Mouse (Mus musculus) embryonic stem cell, embryonic (primary cell): Measurements from ENCODE around the gene Bmpr2.

Source experiments
- CTCF ChIA-PET, 4 experiments: fragments of 300-600 bp in 2 of 4; fragments of 350-600 bp in 2 of 4; sonication (Branson Sonifier 250); formaldehyde crosslinking; loops; one replicate each; lab custom pipeline; 2022; ENCODE audit warnings: inconsistent platforms in 2 of 4; lab: Charles Lee
- POLR2A ChIA-PET, 4 experiments: fragments of 300-600 bp in 2 of 4; fragments of 350-600 bp in 2 of 4; sonication (Branson Sonifier 250); formaldehyde crosslinking; loops; one replicate each; lab custom pipeline; 2022; ENCODE audit warnings: antibody characterized with exemption in 4 of 4, inconsistent platforms in 1 of 4; lab: Charles Lee

Gene Bmpr2

DNA sequence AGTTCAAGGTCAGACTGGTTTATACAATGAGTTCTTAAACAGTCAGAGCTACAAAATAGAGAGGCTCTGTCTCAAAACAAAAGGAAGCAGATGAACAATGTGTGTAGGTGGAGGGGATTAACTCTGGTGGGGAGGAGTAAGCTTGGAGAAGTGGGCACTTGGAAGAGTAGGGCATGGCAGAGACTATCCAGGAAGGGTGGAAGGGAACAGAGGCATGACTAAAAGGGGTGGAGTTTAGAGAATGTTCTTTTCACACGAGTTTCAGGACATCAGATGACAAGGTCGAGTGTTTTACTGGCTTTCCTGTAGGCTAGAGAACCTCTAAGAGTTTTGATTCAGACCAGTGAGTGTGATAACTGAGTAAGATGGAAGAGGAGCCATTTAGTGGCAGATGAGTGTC, 144.5 kb downstream of the Bmpr2 start:
- CTCF ChIA-PET, result interaction anchor here in 1 of 4 experiments (0.6 kb wide), 1 partner anchor 963 kb away, joined by 4 read pairs; no protein-coding TSS in a partner anchor

DNA sequence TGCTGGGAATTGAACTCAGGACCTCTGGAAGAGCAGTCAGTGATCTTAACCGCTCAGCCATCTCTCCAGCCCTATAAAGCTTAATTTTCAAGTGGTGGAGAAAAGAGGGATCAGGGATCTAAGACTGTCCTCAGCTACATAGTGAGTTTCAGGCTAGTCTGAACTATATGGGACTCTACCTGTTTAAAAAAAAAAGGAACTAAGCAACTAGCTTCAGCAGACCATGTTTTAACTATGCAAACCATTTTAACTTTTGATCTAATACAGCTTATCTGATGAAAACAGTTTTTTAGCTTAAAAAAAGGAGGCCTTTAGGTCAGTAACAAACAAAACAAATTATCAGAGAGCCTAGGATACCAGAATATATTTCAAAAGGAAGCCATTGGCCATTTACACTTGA, 147.7 kb downstream of the Bmpr2 start:
- ChIA-PET CTCF (interaction anchor here in 1 of 4 experiments (0.7 kb wide), 1 partner anchor 163 kb away, joined by 3 read pairs; no protein-coding TSS in a partner anchor), POLR2A (interaction anchor here in 1 of 4 experiments (1.0 to 1.7 kb wide), 4 partner anchors 10 to 171 kb away, joined by 3 to 9 read pairs (median 4); no protein-coding TSS in a partner anchor)

More for the DNA sequence above, 144.5 kb downstream of the Bmpr2 start:
- POLR2A ChIA-PET, result interaction anchor here in 3 of 4 experiments (0.7 to 1.1 kb wide), 3 partner anchors 10 to 657 kb away, joined by 3 to 6 read pairs (median 4); no protein-coding TSS in a partner anchor

DNA sequence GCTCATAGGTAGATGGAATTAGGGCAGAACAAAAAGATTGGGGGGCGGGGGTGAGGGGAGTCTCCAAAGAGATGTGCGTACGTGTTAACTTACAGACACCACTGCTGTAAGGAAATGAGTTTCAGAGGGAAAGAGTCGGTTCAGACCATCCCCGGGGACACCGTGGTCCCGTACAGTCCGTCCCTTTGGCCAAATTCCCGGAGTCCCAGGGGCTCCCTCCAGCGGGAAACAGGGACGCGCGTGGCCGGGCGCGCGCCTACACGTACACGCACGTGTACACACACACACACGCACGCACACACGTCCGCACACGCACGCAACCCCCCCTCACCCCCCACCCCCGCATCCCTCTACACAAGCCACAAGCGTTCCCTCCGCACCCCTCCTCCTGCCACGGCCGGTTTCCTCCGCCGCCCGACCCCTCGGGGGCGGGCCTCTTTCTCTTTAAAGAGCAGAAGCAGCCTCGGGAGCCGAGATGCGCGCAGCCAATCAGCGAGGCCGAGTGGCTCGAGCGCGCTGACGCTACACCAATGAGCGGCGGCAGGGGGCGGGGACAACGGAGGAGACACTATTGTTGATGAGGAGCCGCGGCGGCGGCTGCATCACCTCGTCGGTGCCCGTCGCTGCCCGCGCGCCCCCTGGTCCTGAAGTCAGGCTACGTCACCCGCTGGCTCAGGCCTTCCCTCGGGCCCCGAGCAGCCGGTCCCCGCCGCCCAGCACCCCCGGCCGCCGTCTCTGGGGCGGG, 149.4 kb downstream of the Bmpr2 start, which contains the start of gene Fam117b:
Gene Fam117b, plus strand, starts transcription at position 594 of the 745 bp plus-strand sequence.
- ChIA-PET POLR2A (interaction anchor here in 1 of 4 experiments (0.6 to 1.1 kb wide), 5 partner anchors 17 to 185 kb away, joined by 3 read pairs; no protein-coding TSS in a partner anchor), CTCF (interaction anchor here in 1 of 4 experiments (0.6 kb wide), 1 partner anchor 223 kb away, joined by 3 read pairs; no protein-coding TSS in a partner anchor)

DNA sequence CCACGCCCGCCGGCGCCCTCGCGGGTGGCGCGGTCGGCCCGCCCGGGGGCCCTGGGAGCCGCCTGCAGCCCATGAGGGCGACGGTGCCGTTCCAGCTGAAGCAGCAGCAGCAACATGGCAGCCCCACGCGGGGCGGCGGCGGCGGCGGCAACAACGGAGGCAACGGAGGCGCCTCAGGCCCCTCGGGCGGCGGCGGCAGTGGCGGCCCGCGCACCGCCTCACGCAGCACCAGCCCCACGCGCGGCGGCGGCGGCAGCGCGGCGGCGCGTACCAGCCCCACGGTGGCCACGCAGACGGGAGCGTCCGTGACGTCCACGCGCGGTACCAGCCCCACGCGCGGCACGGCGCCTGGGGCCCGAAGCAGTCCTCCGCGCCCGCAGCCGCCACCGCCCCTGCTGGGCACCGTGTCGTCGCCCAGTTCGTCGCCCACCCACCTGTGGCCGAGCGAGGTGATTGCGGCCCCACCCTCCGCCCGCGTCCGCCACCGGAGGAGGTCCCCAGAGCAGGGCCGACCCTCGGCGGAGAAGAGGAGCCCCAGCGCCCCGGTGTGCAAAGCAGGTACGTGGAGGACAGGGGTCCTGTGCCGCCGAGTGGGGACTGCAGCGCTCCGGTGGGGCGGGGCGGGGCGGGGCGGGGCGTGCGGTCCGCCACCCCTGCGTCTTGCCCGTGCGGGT, 150.1 kb downstream of the Bmpr2 start:
- POLR2A ChIA-PET, result interaction anchor here in 2 of 4 experiments (0.6 to 1.1 kb wide), 6 partner anchors 18 to 184 kb away, joined by 3 read pairs; no protein-coding TSS in a partner anchor
- CTCF ChIA-PET, result interaction anchor here in 1 of 4 experiments (0.6 kb wide), 1 partner anchor 222 kb away, joined by 3 read pairs; no protein-coding TSS in a partner anchor

DNA sequence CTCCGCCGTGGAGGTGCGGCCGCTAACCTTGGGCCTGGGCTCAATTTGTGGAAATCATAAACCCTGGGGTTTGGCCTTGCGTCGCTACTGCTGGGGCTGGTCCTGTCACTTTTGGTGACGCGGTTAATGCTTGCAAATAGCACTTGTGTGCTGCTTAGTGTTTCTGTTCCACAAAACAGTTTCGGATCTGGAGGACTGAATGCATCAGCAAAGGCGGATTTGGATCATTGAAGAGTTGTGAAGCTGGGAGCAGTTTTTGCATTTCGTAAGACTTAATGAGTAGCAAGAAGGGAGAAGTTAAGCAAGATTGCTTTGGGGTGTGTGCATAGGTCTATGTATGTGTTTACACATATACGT, 150.6 kb downstream of the Bmpr2 start:
- ChIA-PET POLR2A (interaction anchor here in 2 of 4 experiments (0.6 to 1.0 kb wide), 6 partner anchors 16 to 144 kb away, joined by 3 to 5 read pairs (median 4); no protein-coding TSS in a partner anchor), CTCF (no interaction called here)

DNA sequence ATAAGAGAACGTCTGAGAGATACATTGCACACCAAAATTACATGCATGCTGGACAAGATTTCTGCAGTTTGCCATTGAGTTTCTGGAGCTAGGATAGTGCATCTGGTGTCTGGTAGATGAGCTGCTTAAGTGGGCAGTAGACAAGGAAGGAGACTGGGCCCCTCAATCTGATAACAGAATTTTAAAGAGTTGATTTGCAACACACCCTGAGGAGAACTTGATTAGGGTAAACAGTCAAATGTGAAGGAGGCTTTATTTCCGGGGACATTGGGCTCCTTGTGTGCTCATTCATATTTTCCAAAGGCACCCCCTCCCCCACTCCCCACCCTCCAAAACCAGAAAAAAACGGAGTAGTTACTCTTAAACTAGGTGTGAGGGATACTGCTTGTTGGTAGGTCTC, 151.6 kb downstream of the Bmpr2 start:
- ChIA-PET CTCF (no interaction called here), POLR2A (interaction anchor here in 1 of 4 experiments (0.9 to 1.8 kb wide), 3 partner anchors 10 to 84 kb away, joined by 3 to 5 read pairs (median 4); no protein-coding TSS in a partner anchor)

DNA sequence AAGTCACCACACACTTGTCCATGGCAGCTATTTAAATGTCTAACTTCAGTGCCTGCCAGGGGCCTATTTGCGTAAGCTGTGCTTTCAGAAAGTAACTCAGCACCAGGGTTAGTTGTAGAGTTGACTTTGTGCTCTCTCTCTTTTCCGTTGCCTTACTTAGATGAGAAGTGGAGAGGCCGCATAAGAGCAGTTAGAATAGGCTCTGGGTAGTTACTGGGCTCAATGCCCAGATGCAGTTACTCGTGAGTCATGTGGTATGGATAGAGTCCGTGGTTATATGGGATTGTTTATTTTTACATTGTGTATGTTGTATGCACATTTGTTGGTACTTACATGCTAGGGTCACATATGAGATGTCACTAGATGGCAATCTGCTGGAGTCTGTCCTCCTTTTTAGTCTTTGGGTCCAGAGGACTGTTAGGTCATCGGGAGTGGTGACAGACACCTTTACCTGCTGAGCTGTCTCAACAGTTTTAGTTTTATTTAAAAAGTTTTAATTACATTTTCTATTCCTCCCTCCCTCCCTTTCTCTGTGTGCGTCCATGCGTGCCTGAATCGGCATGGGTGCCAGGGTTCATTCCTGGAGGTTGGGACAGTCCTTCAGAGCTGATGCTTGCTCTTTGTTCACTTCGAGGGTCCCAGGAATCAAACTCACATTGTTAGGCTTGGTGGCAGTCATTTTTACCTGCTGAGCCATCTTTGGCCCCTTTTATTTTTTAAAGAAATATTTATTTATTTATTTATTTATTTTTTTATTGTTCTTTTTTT, 152.8 kb downstream of the Bmpr2 start:
- CTCF ChIA-PET, result no interaction called here
- POLR2A ChIA-PET, result interaction anchor here in 1 of 4 experiments (0.9 to 1.8 kb wide), 2 partner anchors 9 to 29 kb away, joined by 3 read pairs; no protein-coding TSS in a partner anchor

DNA sequence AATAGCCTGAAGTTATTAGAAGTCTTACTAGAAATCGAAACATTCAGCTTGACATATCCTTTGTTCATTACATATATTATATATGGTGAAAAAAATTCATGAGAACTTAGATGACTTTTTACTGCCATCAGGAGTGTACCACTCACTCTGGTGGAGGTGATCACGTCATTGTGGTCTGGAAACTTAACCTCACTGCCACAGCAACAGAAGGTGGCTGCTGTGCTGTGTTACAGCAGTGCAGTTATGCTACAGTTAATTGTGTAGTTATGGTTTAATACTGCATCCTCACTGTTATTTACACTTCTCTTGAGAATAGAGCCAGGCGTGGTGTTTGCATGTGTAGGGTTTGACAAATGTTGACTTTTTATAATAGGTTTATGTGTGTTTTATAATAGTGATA, 154.2 kb downstream of the Bmpr2 start:
- ChIA-PET CTCF (interaction anchor here in 1 of 4 experiments (0.6 kb wide), 1 partner anchor 137 kb away, joined by 3 read pairs; no protein-coding TSS in a partner anchor), POLR2A (interaction anchor here in 1 of 4 experiments (0.7 kb wide), 1 partner anchor 9 kb away, joined by 4 read pairs; no protein-coding TSS in a partner anchor)

DNA sequence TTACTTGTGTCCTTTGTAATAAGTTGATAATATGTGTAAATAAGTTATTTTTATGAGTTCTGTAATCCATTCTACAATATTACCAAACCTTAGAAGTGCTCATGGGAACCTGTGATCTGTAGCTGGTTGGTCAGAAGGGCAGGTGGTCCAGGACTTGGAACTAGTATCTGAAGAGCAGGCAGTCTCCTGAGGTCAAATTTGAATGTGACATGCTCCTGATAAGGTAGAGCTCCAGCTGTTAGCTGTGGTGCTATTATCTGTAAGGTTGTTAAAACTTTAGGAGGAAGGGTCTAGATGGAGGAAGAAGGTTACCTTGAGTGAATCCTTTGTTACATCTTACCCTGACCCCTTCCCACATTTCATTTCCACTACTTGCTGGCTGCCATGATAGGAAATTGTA, 154.9 kb downstream of the Bmpr2 start:
- ChIA-PET POLR2A (interaction anchor here in 1 of 4 experiments (0.7 kb wide), 1 partner anchor 10 kb away, joined by 4 read pairs; no protein-coding TSS in a partner anchor), CTCF (no interaction called here)

DNA sequence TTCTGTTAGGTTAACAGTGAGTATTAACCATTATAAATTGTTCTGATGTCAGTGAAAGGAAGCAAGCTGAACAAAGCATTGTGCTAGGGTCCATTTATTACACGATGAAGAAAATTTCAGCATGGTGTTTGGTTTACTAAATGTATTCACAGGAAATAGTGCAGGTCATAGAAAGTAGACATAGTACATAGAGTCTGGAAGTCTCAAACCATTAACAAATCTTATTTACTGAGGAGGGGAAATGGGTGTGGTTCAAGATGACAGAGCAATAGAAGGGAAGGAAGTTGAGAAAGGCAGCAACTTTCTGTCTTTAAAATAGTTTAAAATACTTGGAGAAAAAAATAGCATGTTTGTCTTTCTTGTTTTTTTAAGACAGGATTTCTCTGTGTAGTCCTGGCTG, 160.0 kb downstream of the Bmpr2 start:
- ChIA-PET POLR2A (no interaction called here), CTCF (no interaction called here)

DNA sequence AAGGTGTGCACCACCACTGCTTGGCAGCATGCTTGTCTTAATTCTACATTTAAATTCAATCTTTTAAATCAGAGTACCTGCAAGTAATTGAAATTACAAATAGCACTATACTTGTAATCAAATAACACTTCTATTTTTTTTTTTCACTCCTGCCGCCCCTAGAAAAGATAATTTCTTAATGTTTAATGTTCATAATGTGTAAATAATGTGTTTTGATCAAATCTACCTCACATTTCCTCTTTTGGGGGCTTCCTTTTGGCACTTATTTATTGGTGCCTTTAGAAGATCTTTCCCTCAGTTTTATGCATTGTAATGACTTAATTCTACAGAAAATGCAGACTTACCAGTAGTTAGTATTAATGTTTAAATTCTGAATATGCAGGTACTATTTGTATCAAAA, 160.5 kb downstream of the Bmpr2 start:
- ChIA-PET CTCF (no interaction called here), POLR2A (interaction anchor here in 3 of 4 experiments (0.6 to 0.7 kb wide), 3 partner anchors 16 to 769 kb away, joined by 3 to 5 read pairs (median 3); no protein-coding TSS in a partner anchor)

DNA sequence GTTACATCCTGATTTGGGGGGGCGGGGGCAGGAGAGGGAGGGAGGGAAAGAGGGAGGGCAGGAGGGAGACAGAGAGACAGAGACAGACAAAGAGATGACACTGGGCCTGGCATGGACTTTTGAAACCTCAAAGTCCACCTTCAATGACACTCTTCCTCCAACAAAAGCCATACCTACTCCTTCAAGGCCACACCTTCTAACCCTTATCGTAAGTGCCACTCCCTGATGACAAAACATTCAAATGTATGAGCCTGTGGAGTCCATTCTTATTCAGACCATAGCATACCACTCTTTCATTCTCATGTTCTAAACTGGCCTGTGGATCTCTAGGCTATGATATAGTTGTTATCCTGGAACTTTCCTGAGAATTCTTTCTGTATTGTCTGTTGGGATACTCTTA, 161.2 kb downstream of the Bmpr2 start:
- ChIA-PET CTCF (interaction anchor here in 1 of 4 experiments (0.7 kb wide), 1 partner anchor 34 kb away, joined by 3 read pairs; no protein-coding TSS in a partner anchor), POLR2A (interaction anchor here in 3 of 4 experiments (0.6 to 1.1 kb wide), 5 partner anchors 9 to 770 kb away, joined by 3 to 5 read pairs (median 3); no protein-coding TSS in a partner anchor)

DNA sequence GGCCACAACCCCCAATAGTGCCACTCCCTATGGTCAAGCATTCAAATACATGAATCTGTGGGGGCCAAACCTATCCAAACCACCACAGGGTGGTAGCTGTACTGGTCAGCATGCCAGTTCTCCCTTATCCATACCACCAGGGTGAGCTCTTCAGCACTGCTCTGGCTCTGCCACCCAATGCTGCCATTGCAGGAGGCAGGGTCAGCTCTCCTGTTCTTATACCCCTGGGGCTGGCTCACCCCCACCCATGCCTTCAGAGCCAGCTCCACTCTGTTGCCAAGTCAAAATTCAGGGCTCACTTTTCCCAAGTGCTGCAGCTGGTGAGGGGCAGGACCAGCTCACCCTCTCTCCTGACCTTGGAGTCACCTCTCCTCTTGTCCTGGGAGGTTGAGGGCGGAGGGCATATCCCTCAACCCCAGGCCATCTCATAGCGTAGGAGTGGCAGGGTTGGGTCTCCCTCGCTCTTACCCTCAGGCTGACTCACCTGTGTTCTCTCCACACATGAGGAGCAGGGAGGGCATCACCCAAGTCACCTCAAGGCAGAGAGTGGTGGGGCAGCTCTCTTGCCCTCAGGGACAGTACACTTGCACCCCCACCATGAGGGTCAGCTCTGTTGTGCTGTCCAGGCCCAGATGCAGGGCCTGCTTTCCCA, 162.9 kb downstream of the Bmpr2 start:
- ChIA-PET CTCF (interaction anchor here in 2 of 4 experiments (0.6 to 1.1 kb wide), 2 partner anchors 41 to 535 kb away, joined by 3 to 5 read pairs; no protein-coding TSS in a partner anchor), POLR2A (interaction anchor here in 3 of 4 experiments (0.5 to 1.3 kb wide), 5 partner anchors 16 to 415 kb away, joined by 3 to 4 read pairs (median 3); no protein-coding TSS in a partner anchor)

DNA sequence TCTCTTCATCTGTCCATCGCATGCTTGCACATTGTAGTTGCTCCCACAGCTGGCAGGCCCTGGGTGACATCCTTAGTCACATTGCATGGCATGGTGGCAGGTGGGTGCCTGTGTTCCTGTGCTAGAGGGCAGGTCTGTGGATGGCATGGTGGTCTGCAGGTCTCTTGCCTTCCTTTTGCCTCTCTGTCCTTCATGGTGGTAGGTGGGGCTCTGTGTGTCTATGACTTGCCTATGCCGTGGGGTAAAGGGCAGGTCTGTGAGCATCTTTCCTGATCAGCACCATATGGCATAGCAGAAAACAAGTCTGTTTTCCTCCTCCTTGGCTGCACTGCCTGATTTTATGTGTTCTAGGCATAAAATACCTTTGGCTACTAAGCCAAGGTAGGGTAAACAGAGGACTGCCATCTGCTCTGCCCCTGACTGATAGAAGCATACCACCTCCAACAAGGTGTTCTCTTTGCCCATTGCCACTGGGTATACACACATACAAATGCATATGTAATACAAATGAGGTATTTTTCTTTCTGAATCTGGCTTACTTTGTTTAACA, 164.0 kb downstream of the Bmpr2 start:
- CTCF ChIA-PET, result interaction anchor here in 1 of 4 experiments (0.5 kb wide), 1 partner anchor 110 kb away, joined by 3 read pairs; no protein-coding TSS in a partner anchor
- POLR2A ChIA-PET, result interaction anchor here in 3 of 4 experiments (0.6 to 1.3 kb wide), 3 partner anchors 15 to 429 kb away, joined by 3 to 4 read pairs (median 3); no protein-coding TSS in a partner anchor
